Mouse (Mus musculus): ENCODE results near the gene Celf5. TPM values are rescaled to one million over a fixed set of nuclear protein-coding genes. Genes with fewer than 3 reads are reported as not detected.

The Celf5 gene
- total and polyA plus RNA-seq, 3 experiments, result 0.08 to 0.38 TPM; not detected in 1

DNA sequence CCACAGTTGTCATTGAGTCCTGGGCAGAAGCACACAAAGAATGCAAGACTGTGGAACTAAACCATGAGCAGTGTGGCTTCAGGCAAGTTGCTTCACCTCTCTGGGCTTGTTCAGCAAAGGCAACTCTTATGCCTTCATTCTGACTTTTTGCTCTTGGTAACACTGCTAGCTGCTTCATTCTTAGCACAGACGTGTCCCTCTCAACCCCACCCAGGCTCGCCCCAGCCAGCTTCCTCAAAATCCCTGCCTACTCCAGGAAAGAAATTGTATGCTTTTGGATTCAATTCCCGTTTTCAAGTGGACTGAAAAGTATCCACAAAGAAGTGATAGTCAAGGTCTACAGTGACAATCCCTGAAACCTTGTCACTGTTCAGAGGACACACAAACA lies 37.5 kb upstream of the Celf5 start:
- H3K36me3 ChIP-seq (ENCODE audit: control insufficient read depth in 1 of 2, insufficient read depth in 2 of 2, low read length in 2 of 2), result peaks cover 0 to 27% of the 10 kb centered on the region in 2 experiments; a peak in 2 of 4 replicates
- no peak overlapping the region for H3K4me3 ChIP-seq (ENCODE audit: control insufficient read depth in 1 of 2, insufficient read depth in 1 of 2, low read depth in 2 of 2, low read length in 2 of 2)
- no peak overlapping the region for H3K9ac ChIP-seq (ENCODE audit: control insufficient read depth, low read depth, low read length, poor library complexity, severe bottlenecking)
- H3K27ac ChIP-seq (ENCODE audit: control insufficient read depth, low read depth, low read length), result peak overlapping the region; percentile 67
- TF ChIP-seq ZKSCAN1 (IDR thresholded peaks at IDR 0.05; ENCODE audit: low read depth, low read length) (no peak), MYC (IDR thresholded peaks at IDR 0.05; ENCODE audit: low read depth, low read length) (no peak), MAFK (IDR thresholded peaks at IDR 0.05; ENCODE audit: borderline replicate concordance, low read depth, low read length) (no peak), USF2 (IDR thresholded peaks at IDR 0.05; ENCODE audit: borderline replicate concordance in 1 of 2, insufficient read depth in 1 of 2, low read depth in 1 of 2, low read length in 2 of 2) (no peak), BHLHE40 (IDR thresholded peaks at IDR 0.05; ENCODE audit: borderline replicate concordance, low read depth, low read length) (no peak), TAL1 (IDR thresholded peaks at IDR 0.05; ENCODE audit: low read length) (no peak), ETS1 (IDR thresholded peaks at IDR 0.05; ENCODE audit: low read depth, low read length) (no peak), POLR2AphosphoS2 (IDR thresholded peaks at IDR 0.05; ENCODE audit: low read length) (no peak), RAD21 (IDR thresholded peaks at IDR 0.05; ENCODE audit: low read depth, low read length) (no peak), HCFC1 (IDR thresholded peaks at IDR 0.05; ENCODE audit: low read depth, low read length) (no peak), MEF2A (IDR thresholded peaks at IDR 0.05; ENCODE audit: extremely low read depth, insufficient replicate concordance, low read depth, low read length, poor library complexity, severe bottlenecking) (no peak), MAX (IDR thresholded peaks at IDR 0.05; ENCODE audit: low read length) (no peak), GATA1 (IDR thresholded peaks at IDR 0.05; ENCODE audit: low read depth, low read length) (no peak), MXI1 (IDR thresholded peaks at IDR 0.05; ENCODE audit: low read depth, low read length) (no peak)
- H3K9me3 ChIP-seq (replicated peaks; ENCODE audit: insufficient read depth, low read length), result no peaks in the 10 kb centered on the region
- DNase-seq (ENCODE audit: low read depth, low spot score), result no peak
- peaks cover 11% of the 10 kb centered on the region for H3K79me2 ChIP-seq (ENCODE audit: control insufficient read depth, insufficient read depth, low read length, poor library complexity)
- no peaks in the 10 kb centered on the region for H3K27me3 ChIP-seq (ENCODE audit: control insufficient read depth in 1 of 2, insufficient read depth in 2 of 2, low read length in 2 of 2)
- peaks cover 10 to 41% of the 10 kb centered on the region in 2 experiments for H3K4me1 ChIP-seq (ENCODE audit: control insufficient read depth in 1 of 2, insufficient read depth in 2 of 2, low read length in 2 of 2)

- Histone ChIP-seq H3K4me3 (ENCODE audit: control insufficient read depth in 1 of 2, insufficient read depth in 1 of 2, low read depth in 2 of 2, low read length in 2 of 2) (no peak overlapping the region), H3K36me3 (ENCODE audit: control insufficient read depth in 1 of 2, insufficient read depth in 2 of 2, low read length in 2 of 2) (peaks cover 0 to 27% of the 10 kb centered on the region in 2 experiments; a peak in 2 of 4 replicates), H3K79me2 (ENCODE audit: control insufficient read depth, insufficient read depth, low read length, poor library complexity) (peaks cover 11% of the 10 kb centered on the region), H3K27ac (ENCODE audit: control insufficient read depth, low read depth, low read length) (peak overlapping the region; percentile 67), H3K9me3 (replicated peaks; ENCODE audit: insufficient read depth, low read length) (no peaks in the 10 kb centered on the region), H3K27me3 (ENCODE audit: control insufficient read depth in 1 of 2, insufficient read depth in 2 of 2, low read length in 2 of 2) (no peaks in the 10 kb centered on the region), H3K9ac (ENCODE audit: control insufficient read depth, low read depth, low read length, poor library complexity, severe bottlenecking) (no peak overlapping the region; the same call in 1 of the 2 replicates), H3K4me1 (ENCODE audit: control insufficient read depth in 1 of 2, insufficient read depth in 2 of 2, low read length in 2 of 2) (peaks cover 10 to 37% of the 10 kb centered on the region in 2 experiments)
- DNase-seq (ENCODE audit: low read depth, low spot score), result peak; percentile 76
- TF ChIP-seq CHD2 (IDR thresholded peaks at IDR 0.05; ENCODE audit: low read length) (no peak), TBP (IDR thresholded peaks at IDR 0.05; ENCODE audit: low read depth, low read length) (no peak), MAX (IDR thresholded peaks at IDR 0.05; ENCODE audit: low read length) (no peak), RCOR1 (IDR thresholded peaks at IDR 0.05; ENCODE audit: low read depth, low read length) (peak; percentile 59), EP300 (IDR thresholded peaks at IDR 0.05; ENCODE audit: low read depth in 1 of 2, low read length in 2 of 2) (peak; percentile 75 to 91), USF2 (IDR thresholded peaks at IDR 0.05; ENCODE audit: borderline replicate concordance in 1 of 2, insufficient read depth in 1 of 2, low read depth in 1 of 2, low read length in 2 of 2) (no peak), SIN3A (IDR thresholded peaks at IDR 0.05; ENCODE audit: low read length) (peak; percentile 28), ZC3H11A (IDR thresholded peaks at IDR 0.05; ENCODE audit: low read depth, low read length) (no peak), NELFE (IDR thresholded peaks at IDR 0.05; ENCODE audit: low read depth, low read length) (no peak), E2F4 (IDR thresholded peaks at IDR 0.05; ENCODE audit: borderline replicate concordance, low read depth, low read length) (no peak), MYC (IDR thresholded peaks at IDR 0.05; ENCODE audit: low read depth, low read length) (no peak; the same call in 1 of the 2 replicates), MEF2A (IDR thresholded peaks at IDR 0.05; ENCODE audit: extremely low read depth, insufficient replicate concordance, low read depth, low read length, poor library complexity, severe bottlenecking) (no peak), CHD1 (IDR thresholded peaks at IDR 0.05; ENCODE audit: low read depth, low read length) (no peak), USF1 (IDR thresholded peaks at IDR 0.05; ENCODE audit: low read depth, low read length) (no peak), ZMIZ1 (IDR thresholded peaks at IDR 0.05; ENCODE audit: low read depth, low read length) (no peak), TCF12 (IDR thresholded peaks at IDR 0.05; ENCODE audit: low read depth, low read length) (peak; percentile 79), GABPA (IDR thresholded peaks at IDR 0.05; ENCODE audit: low read depth, low read length) (no peak), SMC3 (IDR thresholded peaks at IDR 0.05; ENCODE audit: low read depth, low read length) (no peak), GATA1 (IDR thresholded peaks at IDR 0.05; ENCODE audit: low read depth, low read length) (peak; percentile 77), RAD21 (IDR thresholded peaks at IDR 0.05; ENCODE audit: low read depth, low read length) (no peak), ZKSCAN1 (IDR thresholded peaks at IDR 0.05; ENCODE audit: low read depth, low read length) (no peak), ELF1 (IDR thresholded peaks at IDR 0.05; ENCODE audit: low read depth, low read length) (no peak; the same call in 1 of the 2 replicates)
Observed at GRCm38 (mm10) chr10:81519227-81519977, 36.9 kb upstream of the Celf5 start.
